Mouse (Mus musculus): ENCODE measurements around the gene Slit1. TPM values are rescaled to one million over a fixed set of nuclear protein-coding genes. Genes with fewer than 3 reads are reported as not detected.

The Slit1 gene
- total RNA-seq, 2 experiments from 2014 or later: 0.33 to 0.35 TPM

DNA sequence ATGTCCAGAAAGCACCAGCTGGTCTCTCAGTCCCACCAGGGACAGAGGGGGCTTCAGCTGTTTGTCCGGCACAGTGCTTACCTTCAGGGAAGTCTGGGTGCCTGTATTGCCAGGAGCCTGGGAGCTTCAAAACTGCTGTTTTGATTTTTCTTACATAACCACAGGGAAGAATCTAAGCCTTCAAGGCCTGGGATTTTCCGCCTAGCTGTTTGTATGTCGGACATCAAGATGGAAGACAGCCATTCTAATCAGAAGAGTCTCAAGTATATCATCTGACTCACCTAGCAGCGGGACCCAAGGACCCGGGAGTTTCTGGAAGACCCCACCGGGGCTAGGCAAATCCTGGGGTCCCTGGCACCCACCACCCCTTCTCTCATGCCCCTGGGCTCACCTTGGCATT lies 127.2 kb downstream of the Slit1 start:
- intact Hi-C loops (cut with DNase I): loop anchor here (2.0 kb wide), 1 partner anchor 133 kb away; the partner anchor contains the start of gene Lcor
- no peak for DNase-seq

DNA sequence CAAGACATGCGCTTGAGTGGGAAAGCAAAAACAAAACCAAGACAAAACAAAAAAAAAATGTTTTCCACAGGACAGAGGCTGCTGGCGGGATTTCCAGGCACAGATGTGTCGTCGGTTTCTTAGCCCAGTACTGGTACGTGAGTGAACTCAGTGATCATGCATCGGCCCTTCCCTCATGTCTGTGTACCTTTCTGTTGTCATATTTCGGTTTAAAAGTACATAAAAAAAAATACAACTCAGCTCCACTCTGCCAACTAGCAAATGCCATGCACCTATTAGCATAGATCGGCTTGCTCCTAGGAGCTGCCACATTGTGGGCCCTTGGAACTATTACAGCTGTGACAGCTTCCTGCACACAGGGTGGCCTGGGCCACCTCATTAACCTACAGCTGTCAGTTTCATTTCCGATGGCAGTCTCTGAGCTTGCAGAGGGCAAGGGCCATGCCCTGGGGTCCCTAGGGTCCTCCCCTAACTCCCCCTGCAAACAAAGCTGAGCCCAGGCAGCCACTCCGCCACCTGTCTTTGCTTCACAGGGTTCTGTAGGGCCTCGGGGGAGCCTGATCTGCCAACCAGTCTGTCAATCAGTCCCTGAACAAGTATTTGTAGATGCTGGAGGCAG lies 127.8 kb downstream of the Slit1 start:
- DNase-seq: no peak
- intact Hi-C loops (cut with DNase I): loop anchor here (2.0 kb wide), 1 partner anchor 133 kb away; the partner anchor contains the start of gene Lcor

DNA sequence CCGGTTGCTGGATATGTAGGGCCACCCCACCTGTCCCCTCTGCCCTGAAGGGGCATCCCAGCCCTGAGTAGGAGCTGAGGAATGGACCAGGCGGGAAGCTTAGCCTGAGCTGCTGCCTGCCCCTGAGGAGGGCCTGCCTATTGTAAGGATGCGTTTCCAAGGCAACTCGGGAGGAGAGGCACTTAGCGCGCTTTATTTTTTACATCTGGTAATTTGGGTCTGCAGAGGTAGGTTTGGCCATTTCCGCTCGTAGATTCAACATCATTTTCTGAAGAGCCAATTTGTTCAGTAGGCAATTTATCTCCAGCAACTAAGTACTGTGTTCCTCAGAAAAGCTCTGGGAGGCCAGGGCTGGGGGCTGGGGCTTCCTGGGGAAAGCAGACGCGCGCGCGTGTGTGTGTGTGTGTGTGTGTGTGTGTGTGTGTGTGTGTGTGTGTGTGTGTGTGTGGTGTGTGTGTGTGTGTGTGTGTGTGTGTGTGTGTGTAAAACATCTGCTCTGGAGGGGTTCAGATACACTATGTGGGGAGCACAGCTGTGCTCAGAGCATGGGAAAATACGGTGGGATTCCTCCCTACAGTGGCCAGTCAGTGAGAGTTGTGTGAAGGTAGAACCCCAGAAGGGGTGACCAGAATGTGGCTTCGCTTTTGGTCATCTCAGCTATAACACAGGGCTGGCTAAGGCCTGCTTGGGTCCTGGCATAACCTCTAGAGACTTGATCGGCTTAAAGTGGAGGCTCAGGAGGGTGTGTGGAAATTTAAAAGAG lies 130.0 kb downstream of the Slit1 start:
- intact Hi-C loops (cut with DNase I): no loop called here
- DNase-seq: no peak

DNA sequence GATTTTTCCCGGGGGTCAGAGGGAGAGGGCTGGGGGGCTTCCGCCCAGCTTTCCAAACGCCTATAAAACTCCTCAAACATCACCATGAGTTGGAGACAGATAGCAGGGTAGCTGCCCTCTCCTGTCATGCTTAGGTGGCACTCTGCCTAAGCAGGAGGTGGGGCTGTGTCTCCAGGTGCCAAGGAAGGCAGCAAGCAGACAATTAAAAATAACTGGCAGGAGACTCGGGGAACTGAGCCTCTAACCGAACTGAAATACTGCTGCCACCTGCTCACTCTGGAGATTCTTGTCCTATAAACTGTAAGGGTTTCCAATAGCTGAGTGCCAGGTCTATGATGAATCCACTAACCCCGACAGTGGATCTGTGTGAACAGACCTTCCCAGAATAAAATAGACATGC lies 131.8 kb downstream of the Slit1 start:
- intact Hi-C loops (cut with DNase I): no loop called here

DNA sequence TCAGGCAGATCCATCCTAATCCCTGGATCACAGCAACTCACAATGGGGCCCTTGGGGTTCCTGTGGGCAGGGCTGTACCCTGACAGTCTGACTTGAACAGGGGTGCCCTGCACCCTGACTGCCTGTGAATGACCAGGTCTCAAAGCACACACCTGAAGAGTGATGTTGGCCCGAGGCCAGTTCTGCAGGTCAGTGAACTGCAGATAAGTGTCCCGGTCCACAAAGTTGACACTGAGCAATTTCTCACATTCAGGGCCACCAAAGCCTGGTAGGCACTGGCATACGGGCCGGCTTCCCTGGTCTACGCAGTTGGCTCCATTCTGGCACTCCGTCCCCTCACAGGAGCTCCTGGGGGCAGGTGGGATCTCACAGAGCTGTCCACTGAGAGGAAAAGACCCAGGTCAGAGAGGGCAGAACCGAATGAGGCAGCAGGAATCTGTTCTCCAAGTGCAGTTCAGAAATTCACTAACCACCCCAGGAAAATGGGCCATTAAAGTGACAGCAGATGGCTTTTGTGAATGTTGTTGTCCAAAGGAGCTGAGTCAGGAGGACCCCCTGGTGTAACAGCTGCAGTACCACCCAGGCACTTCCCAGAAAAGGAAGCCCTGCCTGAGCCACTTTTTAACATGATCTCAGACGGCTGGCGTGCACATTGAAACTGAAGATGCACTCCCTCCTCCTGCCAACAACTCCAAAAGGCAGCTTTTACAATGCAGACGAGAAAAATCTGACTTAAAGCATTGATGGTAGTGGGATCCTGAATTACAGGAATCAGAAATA lies 137.1 kb downstream of the Slit1 start:
- no peak for DNase-seq
- intact Hi-C loops (cut with DNase I): no loop called here

More for the DNA sequence above, 131.8 kb downstream of the Slit1 start:
- no peak for DNase-seq

DNA sequence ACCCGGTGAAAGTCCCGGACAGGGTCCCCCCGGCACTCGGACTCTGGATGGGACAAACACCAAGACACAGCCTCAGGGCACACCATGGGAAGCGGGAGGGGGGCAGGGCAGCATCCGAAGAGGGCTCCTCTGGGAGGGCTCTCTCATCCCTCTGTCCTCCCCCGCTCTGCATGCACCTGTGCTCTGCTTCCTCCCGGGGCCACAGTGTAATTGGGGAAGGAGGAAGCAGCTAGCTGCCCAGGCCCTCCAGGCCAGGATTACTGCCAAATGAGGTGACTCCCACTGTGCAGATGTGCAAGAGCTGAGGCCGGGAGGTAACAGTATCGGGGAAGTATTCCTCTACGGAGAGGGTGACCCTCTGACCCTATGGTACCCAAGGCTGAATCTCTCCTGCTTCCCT lies 142.8 kb downstream of the Slit1 start:
- no peak for DNase-seq
- intact Hi-C loops (cut with DNase I): no loop called here

DNA sequence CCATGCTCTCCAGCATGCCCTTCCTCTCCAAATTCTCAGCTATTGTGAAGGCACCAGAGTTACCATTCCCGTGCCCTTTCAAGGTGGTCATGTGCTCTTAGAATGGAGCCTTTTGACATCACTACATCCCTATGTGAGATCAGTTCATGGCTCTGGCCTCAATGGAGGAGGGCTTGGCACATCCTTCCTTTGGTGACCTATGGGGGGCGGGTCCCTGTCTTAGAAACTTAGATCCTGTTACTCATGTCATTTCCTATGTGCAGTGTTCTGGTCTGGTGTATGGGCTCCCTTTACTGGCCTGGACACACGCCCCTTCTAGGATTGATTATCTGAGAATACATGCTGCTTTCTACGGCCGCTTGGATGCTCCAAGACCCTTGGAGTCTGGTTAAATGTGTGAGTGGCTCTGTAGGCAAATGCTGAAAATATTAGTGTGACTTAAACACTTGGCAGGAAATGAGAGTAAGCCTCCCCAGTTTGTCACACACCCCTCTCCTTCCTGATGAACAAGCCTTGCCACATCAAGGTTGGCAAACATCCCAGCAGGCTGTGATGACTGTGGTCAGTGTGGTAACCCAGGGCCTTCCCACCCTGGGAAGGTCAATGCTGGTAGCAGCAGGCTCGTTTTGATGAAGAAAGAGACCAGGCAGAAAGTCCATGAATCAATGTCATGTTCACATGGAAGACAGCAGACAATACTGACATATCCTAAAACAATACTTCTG lies 146.1 kb downstream of the Slit1 start:
- intact Hi-C loops (cut with DNase I): no loop called here
- DNase-seq: peak in 1 of 2 experiments; percentile 21

DNA sequence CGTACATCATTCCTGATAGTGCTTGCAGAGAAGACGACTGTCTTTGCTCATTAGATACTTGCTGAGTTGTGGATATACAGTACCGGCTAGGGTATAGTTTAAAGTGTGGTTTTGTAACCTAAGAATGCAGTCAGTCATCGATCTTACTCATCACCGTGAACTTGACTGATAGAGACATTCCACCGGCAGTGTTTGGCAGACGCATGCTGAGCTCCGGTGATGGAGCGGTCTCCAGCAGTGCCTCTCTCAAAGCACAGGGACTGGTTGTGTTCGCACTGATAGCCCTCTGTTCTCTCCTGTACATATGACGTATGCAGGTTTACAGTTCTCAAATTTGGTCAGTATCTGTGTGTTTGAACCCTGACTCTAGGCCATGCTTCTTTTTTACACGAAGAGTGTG lies 151.7 kb downstream of the Slit1 start:
- intact Hi-C loops (cut with DNase I): no loop called here
- DNase-seq: no peak

DNA sequence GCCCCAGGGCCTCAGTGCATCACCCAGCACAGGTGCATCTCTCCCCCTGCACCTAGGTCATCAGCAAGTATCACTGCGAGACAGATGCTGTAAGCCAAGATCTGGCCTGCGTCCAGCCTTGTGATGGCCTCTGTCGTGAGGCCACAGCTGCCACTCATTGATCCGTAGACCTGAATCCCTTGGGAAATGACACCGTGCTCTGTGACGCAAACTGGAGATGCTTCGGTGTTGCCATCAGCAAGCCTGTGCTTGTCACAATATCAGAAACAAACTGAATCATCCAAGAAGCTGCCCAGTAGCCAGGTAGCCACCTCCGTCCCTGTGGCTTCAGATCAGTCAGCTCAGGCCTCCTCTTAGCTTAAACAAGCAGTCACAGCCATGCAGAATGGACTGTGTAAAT lies 153.8 kb downstream of the Slit1 start:
- intact Hi-C loops (cut with DNase I): no loop called here
- no peak for DNase-seq

DNA sequence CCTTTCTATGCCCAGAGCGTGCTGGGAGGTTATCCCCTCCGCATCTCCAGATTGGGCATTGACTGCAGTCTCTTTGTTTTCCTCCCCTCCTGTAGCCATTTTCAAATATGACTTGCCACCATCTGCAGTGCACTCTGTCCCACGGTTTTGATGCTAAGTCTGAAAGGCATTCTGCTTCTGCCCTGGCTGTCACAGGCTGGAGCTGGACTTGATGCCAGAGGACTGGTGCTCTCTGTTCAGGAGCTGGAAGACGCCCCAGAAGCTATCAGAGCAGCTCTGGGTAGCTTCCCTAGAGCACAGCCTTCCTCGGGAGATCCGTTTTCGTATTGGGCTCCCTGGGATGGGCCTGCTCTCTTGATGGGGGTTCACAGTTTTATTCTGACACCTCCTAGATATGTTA lies 154.4 kb downstream of the Slit1 start:
- intact Hi-C loops (cut with DNase I): no loop called here
- DNase-seq: no peak

DNA sequence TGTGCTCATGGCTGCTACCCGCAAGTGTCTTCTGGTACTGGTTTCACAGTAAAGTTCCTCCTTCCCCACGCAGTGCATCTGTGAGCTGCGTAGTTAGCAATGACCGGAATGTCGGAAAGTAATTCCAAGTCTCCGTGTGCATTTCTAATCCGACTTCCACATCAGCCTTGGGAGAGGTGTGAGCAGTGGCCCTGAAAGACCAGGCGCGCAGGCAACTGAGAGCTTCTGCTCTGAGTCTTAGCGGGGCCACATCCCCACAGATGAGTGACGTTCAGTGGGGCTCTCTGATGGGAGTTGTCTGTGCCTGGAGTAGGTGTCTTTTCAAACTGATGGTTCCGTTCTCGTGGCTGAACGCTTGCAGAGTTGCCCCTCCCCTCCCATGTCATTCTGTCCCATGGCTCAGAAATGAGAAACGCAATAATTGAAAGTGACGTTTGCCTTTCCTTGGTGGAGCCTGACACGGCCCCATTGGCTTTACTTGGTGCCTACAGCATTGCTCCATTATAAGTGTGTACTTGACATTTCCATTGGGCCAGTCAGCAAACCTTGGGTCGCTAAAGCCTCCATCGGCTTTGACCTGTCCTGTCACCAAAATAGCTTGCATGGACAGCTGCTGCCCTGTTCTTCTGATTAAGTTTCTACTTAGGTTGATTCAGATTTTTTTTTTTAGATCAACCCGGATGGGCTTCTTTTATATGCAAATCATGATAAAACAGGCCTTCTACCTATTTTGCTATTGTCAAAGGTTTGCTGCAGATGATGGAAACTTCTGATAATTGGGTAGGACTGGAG lies 155.8 kb downstream of the Slit1 start:
- DNase-seq: no peak
- intact Hi-C loops (cut with DNase I): no loop called here

DNA sequence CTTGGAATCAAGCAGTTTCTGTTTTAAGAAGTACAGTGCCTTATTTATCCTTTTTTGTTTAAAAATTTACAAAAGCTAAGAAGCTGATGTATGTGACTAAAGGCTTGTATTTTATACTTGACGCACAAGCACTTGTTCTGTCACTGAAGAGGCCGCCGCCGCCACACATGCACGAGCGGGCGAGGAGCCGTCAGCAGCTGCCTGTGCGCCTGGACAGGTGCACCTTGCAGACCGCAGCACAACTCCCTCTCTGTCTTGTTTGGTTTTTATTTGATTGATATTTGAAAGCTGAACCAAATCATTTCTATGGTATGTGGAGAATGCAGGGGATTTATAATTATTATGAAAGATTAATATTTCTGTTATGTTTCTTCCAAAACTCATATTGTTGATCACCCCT lies 156.7 kb downstream of the Slit1 start:
- intact Hi-C loops (cut with DNase I): no loop called here
- no peak for DNase-seq

DNA sequence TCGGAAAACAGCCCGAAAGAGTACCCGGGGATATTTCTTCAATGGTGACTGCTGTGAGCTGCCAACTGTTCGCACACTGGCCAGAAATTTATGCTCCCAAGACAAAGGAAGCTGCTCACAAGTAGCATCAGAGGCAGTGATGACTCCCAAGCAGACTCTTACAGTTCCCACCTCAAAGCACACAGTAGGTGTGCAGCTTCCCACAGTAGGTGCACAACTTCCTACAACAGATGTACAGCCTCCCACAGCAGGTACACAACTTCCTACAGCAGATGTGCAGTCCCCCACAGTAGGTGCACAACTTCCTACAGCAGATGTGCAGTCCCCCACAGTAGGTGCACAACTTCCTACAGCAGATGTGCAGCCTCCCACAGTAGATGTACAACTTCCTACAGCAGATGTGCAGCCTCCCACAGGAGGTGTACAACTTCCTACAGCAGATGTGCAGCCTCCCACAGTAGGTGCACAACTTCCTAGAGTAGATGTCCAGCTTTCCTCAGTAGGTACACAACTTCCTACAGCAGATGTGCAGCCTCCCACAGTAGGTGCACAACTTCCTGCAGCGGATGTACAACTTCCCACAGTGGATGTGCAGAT lies 160.4 kb downstream of the Slit1 start:
- intact Hi-C loops (cut with DNase I): no loop called here

DNA sequence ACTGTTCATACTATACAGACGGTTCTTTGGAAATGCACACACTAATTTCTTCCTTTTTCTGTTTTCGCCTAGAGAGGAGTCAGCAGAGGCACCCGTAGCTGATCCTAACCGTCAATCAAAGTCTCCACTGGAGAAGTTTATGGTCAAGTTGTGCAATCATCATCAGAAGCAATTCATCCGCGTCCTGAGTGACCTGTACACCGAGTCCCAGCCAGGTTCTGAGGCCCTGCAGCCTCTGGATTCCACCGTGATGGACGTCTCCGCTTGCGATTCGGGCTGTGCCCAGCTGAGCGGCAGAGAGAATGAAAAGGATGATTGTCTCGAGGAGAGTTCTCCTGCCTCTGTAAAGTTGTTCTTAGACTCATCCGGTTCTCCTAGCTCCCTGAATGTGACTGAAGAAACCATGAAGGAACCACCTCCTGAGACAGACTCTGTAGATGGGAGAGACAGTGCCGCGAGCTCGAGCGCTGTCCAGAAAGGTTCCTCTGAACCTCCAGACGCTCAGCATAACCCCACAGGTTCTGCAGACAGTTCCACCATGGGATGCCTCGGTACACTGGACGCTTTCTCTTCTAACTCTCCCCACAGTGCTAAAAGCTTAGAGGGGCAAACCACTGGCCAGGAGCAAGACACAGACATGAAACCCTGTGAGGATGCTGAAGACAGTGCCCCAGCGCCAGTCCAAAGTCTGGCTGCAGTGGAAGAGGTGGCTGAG lies 161.6 kb downstream of the Slit1 start, which contains the start of gene Gm340:
Gene Gm340 (plus strand): TSS at position 665 of the 715 bp plus-strand sequence.
- intact Hi-C loops (cut with DNase I): no loop called here
- no peak for DNase-seq

More for the DNA sequence above, 160.4 kb downstream of the Slit1 start:
- no peak for DNase-seq

DNA sequence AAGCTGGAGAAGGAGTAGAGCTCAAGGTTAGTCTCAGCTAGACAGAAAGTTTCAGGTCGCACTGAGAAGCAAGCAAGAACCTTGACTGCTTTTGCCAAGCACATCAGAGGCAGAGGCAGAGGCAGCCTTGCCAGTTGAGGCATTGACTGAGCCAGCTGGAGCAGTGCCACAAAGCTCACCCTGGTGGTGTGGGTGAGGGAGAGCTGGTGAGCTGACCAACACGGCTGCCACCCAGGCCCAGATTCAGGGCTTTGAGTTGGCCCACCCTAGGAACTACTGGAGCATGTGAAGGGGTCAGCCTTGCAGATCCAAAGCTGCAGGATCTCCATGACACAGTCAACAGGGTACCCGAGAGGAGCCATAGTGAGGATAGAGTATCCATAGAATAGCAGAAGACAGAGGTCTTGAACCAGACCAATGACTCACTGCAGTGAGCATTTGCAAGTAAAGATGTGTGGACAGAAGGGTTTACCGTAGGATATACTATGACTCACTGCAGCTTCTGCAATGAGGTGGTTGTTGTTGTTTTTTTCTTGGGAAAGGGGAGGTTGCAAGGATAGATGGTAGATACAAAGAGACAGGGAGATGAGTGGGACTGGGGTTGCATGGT lies 164.0 kb downstream of the Slit1 start:
- intact Hi-C loops (cut with DNase I): no loop called here
- DNase-seq: no peak

DNA sequence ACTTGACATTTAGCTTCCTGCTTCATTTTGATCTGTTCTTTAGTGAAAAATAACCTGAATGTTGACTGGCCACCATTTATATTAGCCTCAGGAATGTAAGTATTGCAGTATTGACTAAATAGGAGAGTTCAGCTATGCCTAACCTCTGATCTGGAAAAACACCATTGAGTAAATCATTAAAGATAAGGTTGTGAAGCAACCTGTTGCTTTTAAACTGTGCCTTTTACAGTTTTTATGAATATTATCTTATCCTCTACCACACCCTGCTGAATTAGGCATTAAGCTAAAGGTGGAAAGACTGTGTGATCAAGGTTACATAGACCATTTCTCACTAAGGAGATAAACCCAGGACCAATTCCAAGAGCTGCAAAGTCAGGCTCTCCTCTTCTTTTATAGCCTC lies 165.9 kb downstream of the Slit1 start:
- intact Hi-C loops (cut with DNase I): no loop called here
- no peak for DNase-seq

DNA sequence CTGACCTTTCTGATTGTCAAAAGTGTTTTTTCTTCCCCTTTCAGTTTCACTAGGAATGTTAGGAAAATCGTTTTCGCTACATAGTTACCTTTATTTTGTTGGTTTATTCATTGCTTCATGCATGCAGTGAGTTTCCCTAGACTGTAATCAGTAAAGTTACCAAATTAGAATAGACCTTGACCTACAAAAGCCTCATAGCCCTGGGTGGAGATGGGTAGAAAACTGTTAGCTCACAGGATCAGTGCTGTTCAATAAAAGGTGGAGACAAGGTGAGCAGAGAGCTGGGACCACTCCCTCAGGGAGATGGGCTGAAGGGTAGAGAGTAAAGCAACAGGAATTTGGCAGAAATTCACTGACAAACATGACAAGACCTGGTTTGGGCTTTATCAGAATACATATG lies 169.8 kb downstream of the Slit1 start:
- intact Hi-C loops (cut with DNase I): no loop called here
- DNase-seq: no peak

DNA sequence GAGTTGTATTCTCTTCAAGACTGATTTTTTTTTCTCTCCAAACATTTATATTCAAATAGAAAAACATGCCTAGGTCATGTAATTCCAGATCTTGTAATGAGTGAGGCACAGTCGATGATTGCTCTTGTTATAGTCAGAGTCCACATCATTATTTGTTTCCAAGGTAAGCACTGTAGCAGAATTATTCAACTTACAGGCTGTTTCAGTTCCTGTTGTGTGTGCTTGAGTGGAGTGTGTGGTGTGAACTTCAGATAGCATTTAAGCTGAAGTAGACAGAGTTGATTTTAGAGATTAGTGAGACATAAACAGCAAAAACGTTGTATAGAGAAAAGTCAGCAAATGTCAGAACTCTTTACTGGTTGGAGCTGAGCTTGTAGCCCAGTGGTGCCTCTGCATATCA lies 174.7 kb downstream of the Slit1 start:
- no peak for DNase-seq
- intact Hi-C loops (cut with DNase I): no loop called here

Measured in gastrocnemius, postnatal 36 days (tissue).